8 mouse cellular contexts compared by ENCODE assay signal in genomic region chr6:116423664-116424063, GRCm38 (mm10). TPM values are rescaled to one million over a fixed set of nuclear protein-coding genes. Genes with fewer than 3 reads are reported as not detected.
A peak's percentile ranks its signal among the peaks of the same experiment; 100 is the strongest.
DNase-seq lines count a peak whose midpoint lies in the region; ATAC-seq lines count a peak whose summit lies in the region.
"Had no signal": no experiment of that assay in that cellular context is flagged by ENCODE, and none has a peak within 500 bp of the region (broad histone marks: within the 10 kb centered on the region; RNA-seq: fewer than 3 reads in every experiment).

No protein-coding gene starts in this region.

- no peaks in the 10 kb centered on the region for H3K9me3 ChIP-seq in intestine, embryonic 16.5 days (ENCODE audit: control insufficient read depth, low read length)
- H3K9me3 ChIP-seq in midbrain, embryonic 16.5 days (replicated peaks; ENCODE audit: control insufficient read depth, low read length, poor library complexity, severe bottlenecking), result no peaks in the 10 kb centered on the region
- H3K9me3 ChIP-seq: midbrain, embryonic 12.5 days had no signal

- no peaks in the 10 kb centered on the region; the same call in 1 of the 2 replicates for H3K27me3 ChIP-seq in intestine, embryonic 16.5 days (replicated peaks; ENCODE audit: control insufficient read depth, insufficient read depth, low read length)
- H3K27me3 ChIP-seq in midbrain, embryonic 16.5 days (ENCODE audit: control insufficient read depth, insufficient read depth, low read depth, low read length), result no peaks in the 10 kb centered on the region
- H3K27me3 ChIP-seq: midbrain, embryonic 12.5 days had no signal

- no peak overlapping the region for H3K4me3 ChIP-seq in intestine, embryonic 16.5 days (ENCODE audit: low read length)
- H3K4me3 ChIP-seq in midbrain, embryonic 16.5 days (ENCODE audit: low read depth, low read length), result no peak overlapping the region
- H3K4me3 ChIP-seq: midbrain, embryonic 12.5 days had no signal

- ATAC-seq in intestine, embryonic 16.5 days, result no peak
- ATAC-seq in midbrain, embryonic 16.5 days, result no peak

- H3K4me1 ChIP-seq in intestine, embryonic 16.5 days (ENCODE audit: control insufficient read depth, insufficient read depth, low read length), result no peaks in the 10 kb centered on the region
- H3K4me1 ChIP-seq in midbrain, embryonic 16.5 days (ENCODE audit: control insufficient read depth, insufficient read depth, low read length), result peaks cover under 1% of the 10 kb centered on the region; the same call in 1 of the 2 replicates
- H3K4me1 ChIP-seq: midbrain, embryonic 12.5 days had no signal

- H3K36me3 ChIP-seq in intestine, embryonic 16.5 days (ENCODE audit: control insufficient read depth, insufficient read depth, low read length), result no peaks in the 10 kb centered on the region
- no peaks in the 10 kb centered on the region for H3K36me3 ChIP-seq in midbrain, embryonic 16.5 days (ENCODE audit: control insufficient read depth, insufficient read depth, low read length)
- H3K36me3 ChIP-seq: midbrain, embryonic 12.5 days had no signal

- peak; percentile 49 for DNase-seq in kidney, adult 18-20 months
- no peak for DNase-seq in kidney, adult 11 months
- DNase-seq in 3T3-L1 (ENCODE audit: low read depth, low spot score) (peak; percentile 44), 416B (ENCODE audit: low read depth) (peak; percentile 85)
- peak; percentile 52 to 67 for DNase-seq in kidney, postnatal 25 days

- WGBS in intestine, embryonic 16.5 days, result 37% methylated on average over 2 of the region's 2 CpGs
- whole genome bisulfite sequencing in midbrain, embryonic 16.5 days, result 86% methylated on average over 2 of the region's 2 CpGs

- no peak overlapping the region for H3K9ac ChIP-seq in intestine, embryonic 16.5 days (ENCODE audit: low read depth, low read length)
- no peak overlapping the region for H3K9ac ChIP-seq in midbrain, embryonic 16.5 days (ENCODE audit: low read depth, low read length)
- H3K9ac ChIP-seq: midbrain, embryonic 12.5 days had no signal

- H3K27ac ChIP-seq in intestine, embryonic 16.5 days (ENCODE audit: low read length), result no peak overlapping the region
- H3K27ac ChIP-seq in midbrain, embryonic 16.5 days (ENCODE audit: low read length), result no peak overlapping the region
- H3K27ac ChIP-seq: midbrain, embryonic 12.5 days had no signal

- H3K4me2 ChIP-seq in intestine, embryonic 16.5 days (ENCODE audit: low read depth, low read length), result no peak overlapping the region
- no peak overlapping the region for H3K4me2 ChIP-seq in midbrain, embryonic 16.5 days (ENCODE audit: low read length)
- H3K4me2 ChIP-seq: midbrain, embryonic 12.5 days had no signal

RNA-seq across cellular contexts. Expression of gene Alox5, which starts 37.3 kb away (rescaled TPM):
- polyA plus RNA-seq in intestine, embryonic 16.5 days (2015; fragmentation: Nextera tagmentation; extraction: Ambion mirVana), result 2.0 TPM in 2 replicates
- 0.73 and 1.0 TPM in 2 replicates for polyA plus RNA-seq in midbrain, embryonic 16.5 days (2015; fragmentation: Nextera tagmentation; extraction: Ambion mirVana)
